Mouse (Mus musculus) heart, adult 11 months (tissue): ENCODE results near the gene Atp1b2.
A peak's percentile ranks its signal among the peaks of the same experiment; 100 is the strongest.

Experiments used
- DNase-seq: peaks from one replicate; pipeline ENCODE4 v3.0.0; 2022

Atp1b2 gene

DNA sequence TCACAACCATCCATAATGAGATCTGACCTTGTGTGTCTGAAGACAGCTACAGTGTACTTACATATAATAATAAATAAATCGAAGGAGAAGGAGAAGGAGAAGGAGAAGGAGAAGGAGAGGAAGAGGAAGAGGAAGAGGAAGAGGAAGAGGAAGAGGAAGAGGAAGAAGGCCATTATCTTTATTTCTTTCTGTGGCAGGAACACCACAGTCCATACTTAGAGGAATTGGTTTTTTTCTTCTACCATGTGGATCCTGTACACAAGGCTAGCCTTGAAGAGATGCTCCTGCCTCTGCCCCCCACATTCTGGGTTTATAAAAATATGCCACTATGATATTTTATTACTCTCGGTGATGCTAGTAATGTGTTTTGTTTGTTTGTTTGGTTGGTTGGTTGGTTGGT, 1.1 kb upstream of the Atp1b2 start:
- no peak for DNase-seq

DNA sequence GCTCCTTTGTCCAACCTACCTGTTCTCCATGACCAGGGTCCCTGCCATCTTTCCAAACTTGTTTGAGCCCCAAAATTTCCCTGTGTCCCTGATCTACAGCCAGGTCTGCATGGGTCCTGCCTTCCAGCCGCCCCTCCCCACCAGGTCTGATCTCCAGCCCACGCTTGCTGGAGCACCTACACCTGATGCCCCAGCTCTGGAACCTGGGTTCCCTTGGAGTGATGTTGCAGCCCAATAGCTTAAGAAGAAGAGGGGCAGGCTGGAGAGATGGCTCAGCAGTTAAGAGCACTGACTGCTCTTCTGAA, 701 bp upstream of the Atp1b2 start:
- DNase-seq, result no peak

GRCm38 (mm10) chr11:69604795-69605664, 712 bp downstream of the Atp1b2 start:
- peak; percentile 94 for DNase-seq

GRCm38 (mm10) chr11:69604347-69604746, 1.4 kb downstream of the Atp1b2 start:
- no peak for DNase-seq

- DNase-seq, result peak; percentile 98
These were observed 2.2 kb downstream of the Atp1b2 start for GRCm38 (mm10) chr11:69603516-69603915.

GRCm38 (mm10) chr11:69601768-69602167, 4.0 kb downstream of the Atp1b2 start:
- DNase-seq, result no peak

DNA sequence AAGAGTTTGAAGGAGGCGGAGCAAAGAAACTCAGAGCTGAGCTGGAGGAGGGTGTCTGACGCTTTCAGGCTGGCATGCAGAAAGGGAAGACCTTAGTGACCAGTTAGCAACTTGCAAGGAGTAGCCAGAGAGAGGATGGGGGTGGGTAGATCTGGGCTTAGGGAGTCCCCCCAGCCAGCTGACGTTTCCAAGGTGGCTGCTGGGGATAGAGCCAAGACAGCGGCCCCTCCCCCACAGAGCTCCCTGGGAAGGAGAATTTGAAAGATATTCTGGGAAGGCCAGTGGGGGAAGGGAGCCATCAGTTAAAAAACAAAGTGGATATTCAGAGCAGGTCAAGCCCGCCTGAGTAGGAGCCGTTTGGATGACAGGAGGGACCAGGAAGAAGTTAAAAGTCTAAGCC, 5.6 kb downstream of the Atp1b2 start:
- DNase-seq, result peak; percentile 96

DNA sequence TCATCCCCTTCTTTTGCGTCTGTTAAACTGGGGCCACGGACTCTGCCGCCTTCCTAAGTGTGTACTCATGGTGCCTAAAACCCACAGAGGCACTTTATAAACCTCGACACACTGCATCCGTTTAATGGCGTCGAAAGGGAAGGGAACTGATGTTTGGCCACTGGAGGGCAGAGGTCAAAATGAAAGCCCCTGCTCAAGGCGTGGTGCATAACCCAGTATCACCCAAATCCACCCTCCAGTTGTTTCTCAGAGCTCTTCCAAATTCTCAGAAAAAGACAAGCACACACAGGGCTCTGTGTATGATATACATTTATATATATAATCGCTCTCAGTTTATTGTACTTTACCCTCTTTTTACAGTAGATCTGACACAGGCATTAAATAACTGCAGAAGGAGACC, 6.3 kb downstream of the Atp1b2 start:
- no peak for DNase-seq

DNA sequence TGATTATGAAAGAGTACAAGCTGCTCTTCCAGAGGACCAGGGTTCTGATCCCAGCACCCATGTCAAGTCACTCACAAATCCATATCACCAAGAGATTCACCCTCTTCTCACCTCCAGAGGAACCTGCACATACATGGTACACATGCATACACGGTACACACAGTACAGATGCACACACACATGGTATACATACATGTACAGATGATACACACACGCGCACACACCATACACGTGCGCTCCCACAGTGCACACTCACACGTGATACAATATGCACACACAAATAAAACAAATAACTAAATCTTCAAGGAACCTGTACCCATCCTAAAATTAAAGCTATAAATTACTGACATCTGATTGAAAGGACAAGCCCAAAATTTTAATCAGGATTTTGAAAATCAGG, 10.9 kb downstream of the Atp1b2 start:
- DNase-seq, result no peak

DNA sequence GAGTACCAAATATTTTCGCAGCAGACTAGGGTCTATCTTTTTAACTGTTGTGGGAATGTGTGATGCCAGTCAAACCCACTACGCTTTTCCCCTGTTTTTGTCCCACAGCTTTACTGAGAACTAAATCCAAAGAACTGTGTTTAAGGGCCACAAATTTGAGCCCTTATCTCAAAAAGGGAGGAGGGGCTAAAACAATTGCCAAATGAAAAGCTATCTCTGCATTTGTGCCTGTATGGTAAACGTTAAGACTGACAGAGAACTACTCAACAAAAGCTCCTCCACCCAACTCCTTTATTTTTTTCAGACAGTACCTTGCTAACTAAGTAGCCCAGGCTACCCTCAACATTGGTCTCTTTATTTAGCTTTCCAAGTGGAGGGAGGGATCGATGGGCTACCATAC, 12.9 kb downstream of the Atp1b2 start:
- no peak for DNase-seq

DNA sequence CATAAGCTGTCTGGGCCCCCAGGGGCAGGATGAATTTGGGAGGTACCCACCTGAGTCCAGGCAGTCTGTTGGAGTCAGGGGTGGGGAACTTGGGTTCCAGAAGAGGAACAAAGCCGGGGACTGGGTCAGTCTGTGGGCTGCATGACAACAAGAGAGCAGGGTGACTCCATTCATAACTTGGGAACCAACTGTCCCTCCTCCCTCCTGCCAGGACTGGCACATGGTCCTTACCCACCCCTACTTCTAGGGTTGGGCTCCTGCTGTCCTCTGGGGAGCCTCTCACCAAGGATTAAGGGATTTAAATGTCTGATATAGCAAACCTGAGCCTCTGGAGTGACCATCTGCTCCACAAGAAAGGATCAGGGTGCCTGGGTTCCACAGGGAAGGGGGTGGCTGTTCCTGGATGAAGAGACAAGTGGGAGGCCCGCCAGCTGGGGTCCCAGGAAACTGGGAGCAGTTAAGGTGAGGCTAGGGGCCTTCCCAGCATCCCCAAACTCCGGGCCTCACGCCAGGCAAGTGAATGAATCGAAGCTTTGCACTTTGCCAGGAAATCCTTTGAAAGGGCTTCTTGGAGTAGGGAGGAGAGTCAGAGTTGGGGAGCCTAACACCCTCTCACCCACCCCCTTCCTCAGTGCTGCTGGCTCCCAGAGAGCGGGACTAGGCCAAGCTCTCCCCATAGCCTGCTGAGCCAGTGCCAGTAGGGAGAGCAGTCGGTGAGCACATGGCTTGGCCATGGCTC, 13.7 kb downstream of the Atp1b2 start:
- no peak for DNase-seq

DNA sequence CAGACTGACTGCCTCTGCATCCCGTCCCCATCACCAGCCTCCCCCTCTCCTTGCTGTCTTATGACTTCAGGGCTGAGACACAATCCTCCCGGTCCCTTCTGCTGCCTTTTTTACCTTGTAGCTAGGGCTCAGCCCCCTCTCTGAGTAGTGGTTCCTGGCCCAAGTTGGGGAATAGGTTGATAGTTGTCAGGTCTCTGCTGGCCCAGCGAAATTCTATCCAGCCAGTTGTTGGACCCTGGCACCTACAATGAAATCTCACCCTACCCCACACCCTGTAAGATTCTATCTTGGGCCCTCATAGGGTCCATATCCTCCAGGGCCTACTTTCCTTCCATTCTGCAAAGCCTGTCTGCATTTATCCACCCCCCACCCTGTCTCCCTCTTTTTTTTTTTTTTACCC, 14.3 kb downstream of the Atp1b2 start:
- no peak for DNase-seq

GRCm38 (mm10) chr11:69590622-69591021, 15.1 kb downstream of the Atp1b2 start:
- no peak for DNase-seq

DNA sequence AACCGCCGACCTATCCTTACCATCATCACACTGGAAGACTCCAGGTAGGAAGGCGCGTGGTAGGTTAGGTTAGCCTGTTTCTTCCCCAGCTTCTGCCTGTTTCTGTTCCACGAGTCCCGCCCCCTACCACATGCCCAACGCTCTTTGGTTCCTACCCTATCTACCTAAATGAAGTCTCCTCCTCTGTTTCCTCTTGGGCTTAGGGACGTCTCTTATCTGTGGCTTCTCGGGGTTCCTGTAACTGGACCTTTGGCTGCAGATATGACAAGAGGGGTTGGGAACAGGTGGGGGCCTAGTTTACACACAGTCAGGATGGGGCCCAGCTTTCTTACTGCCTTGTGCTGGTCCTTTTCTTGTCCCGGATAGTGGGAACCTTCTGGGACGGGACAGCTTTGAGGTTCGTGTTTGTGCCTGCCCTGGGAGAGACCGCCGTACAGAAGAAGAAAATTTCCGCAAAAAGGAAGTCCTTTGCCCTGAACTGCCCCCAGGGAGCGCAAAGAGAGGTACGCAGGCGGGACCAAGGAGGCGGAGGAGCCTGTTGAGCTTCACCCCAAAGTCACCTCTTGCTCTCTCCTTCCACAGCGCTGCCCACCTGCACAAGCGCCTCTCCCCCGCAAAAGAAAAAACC, 16.4 kb downstream of the Atp1b2 start:
- DNase-seq, result peak; percentile 87

GRCm38 (mm10) chr11:69585718-69586325, 19.9 kb downstream of the Atp1b2 start:
- peak; percentile 89 for DNase-seq

DNA sequence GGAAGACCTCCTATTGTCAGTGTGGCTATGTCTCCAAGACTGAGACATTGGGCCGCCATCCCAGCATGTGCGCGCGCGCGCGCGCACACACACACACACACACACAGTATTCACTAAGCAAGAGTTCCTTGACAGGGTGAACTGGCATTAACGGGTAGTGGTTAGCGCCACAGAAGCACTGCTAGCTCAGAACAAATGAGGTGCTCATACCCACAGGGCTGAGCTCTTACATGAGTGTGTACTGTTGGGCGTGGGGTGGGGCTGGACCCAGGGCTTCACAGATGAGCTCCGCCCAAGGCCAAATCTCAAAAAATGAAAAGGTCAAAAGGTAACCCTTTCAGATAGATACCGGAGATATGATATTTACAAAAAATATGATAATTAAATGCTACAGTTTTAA, 20.8 kb downstream of the Atp1b2 start:
- DNase-seq, result peak; percentile 79

- peak; percentile 79 for DNase-seq
These were observed 21.7 kb downstream of the Atp1b2 start for GRCm38 (mm10) chr11:69584008-69584407.

DNA sequence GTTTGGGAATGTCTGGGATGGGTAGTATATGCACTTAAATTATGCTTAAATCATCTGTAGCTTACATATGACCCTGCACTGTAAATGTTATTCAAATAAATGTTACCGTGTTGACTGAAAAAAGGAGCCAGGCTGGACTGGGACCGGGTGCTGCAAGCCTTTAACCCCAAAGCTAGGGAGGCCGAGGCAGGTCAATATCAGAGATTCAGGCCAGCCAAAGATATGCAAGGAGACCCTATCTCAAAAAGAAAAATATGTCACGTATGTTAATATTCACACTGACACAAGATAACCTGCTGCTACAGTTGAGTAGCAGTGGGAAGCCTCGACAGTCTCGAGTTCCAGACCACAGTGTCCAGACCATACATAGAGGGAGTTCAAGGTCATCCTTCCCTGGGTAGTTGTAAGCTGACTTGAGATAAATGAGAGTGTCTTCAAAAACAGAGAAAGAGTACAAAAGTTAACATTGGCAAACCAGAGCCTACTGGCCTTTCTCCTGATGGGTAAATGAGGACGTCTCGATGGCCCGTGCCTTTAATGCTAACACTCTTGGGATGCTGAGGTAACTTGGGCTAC, 23.4 kb downstream of the Atp1b2 start:
- DNase-seq, result peak; percentile 81

DNA sequence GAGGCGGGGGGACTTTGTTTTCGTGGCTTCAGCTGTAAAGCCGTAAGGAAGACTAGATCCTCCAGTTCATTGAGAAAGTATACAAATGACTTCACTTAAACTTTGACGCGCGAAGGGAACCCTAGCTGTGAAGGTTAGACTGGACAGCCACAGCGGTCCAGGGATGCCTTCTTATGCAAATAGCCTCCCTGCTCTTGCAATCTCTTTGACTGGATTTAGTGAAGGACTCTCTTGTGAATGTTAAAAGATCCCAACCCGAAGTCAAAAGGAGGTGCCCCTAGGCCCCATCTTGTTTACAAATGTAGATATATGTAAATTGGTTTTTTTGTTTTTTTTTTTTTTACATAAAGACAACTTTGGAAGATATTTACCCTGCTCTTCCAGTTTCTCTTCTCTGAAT, 23.9 kb downstream of the Atp1b2 start:
- DNase-seq, result no peak

DNA sequence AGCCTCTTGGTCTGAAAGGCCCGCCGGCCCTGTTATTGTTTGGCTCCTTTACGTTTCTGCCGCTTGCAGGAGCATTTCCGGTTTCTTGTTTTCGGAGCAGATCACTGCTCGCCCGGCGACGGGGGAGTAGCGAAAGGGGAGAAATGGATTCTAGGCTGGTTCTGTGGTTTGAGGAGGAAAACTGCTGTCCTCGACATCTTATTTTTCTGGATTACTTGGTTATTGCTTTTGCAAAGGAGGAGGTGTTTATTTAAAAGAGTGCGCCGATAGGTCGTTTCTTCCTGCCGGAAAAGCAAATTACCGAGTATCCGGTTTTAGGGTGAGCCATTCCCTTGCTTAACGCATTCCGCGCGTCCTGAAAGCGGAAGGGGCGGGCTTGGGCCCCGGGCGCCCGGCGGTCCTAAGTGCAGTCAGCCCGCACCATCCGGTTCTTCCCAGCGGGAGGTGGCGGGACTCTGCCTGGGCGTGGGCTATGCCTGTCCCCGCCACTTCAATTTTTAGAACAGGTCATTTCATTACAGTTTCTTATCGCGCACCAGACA, 24.5 kb downstream of the Atp1b2 start:
- DNase-seq, result peak; percentile 99

- no peak for DNase-seq
These were observed 25.1 kb downstream of the Atp1b2 start for GRCm38 (mm10) chr11:69580572-69581146.

DNA sequence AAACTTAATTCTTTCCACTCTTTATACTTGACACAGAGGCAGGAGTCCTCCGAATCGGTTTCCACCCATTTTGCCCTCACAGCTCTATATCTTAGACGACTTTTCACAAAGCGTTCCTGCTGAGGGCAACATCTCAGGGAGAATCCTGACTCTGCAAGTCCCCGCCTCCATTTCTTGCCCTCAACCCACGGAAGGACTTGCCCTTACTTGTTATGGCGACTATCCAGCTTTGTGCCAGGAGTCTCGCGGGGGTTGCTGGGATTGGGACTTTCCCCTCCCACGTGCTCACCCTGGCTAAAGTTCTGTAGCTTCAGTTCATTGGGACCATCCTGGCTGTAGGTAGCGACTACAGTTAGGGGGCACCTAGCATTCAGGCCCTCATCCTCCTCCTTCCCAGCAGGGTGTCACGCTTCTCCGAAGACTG, 25.6 kb downstream of the Atp1b2 start, which contains the start of the genes Wrap53 and Trp53:
Gene Wrap53 (minus strand): TSS at position 165 of the 424 bp plus-strand sequence.
Gene Trp53 (plus strand): TSS at position 269 of the 424 bp plus-strand sequence.
- DNase-seq, result peak; percentile 99
